Mouse (Mus musculus) frontal cortex, postnatal 14 days (tissue): Measurements from ENCODE around the gene Aurkb.
A peak's percentile ranks its signal among the peaks of the same experiment; 100 is the strongest.

Experiments
- DNase-seq, 2 experiments: peaks; one replicate each; pipeline ENCODE4 v3.0.0; 2022; ENCODE audit warnings: low spot score in 2 of 2

Gene Aurkb

GRCm38 (mm10) chr11:69098039-69098761, 52.8 kb downstream of the Aurkb start:
- DNase-seq, result peak in 1 of 2 experiments; percentile 8

GRCm38 (mm10) chr11:69098762-69099091, 53.3 kb downstream of the Aurkb start:
- peak; percentile 94 for DNase-seq

GRCm38 (mm10) chr11:69099177-69099914, 53.9 kb downstream of the Aurkb start:
- DNase-seq, result peak in 1 of 2 experiments; percentile 64

GRCm38 (mm10) chr11:69099915-69100345, 54.5 kb downstream of the Aurkb start:
- DNase-seq, result peak; percentile 85 to 89

DNA sequence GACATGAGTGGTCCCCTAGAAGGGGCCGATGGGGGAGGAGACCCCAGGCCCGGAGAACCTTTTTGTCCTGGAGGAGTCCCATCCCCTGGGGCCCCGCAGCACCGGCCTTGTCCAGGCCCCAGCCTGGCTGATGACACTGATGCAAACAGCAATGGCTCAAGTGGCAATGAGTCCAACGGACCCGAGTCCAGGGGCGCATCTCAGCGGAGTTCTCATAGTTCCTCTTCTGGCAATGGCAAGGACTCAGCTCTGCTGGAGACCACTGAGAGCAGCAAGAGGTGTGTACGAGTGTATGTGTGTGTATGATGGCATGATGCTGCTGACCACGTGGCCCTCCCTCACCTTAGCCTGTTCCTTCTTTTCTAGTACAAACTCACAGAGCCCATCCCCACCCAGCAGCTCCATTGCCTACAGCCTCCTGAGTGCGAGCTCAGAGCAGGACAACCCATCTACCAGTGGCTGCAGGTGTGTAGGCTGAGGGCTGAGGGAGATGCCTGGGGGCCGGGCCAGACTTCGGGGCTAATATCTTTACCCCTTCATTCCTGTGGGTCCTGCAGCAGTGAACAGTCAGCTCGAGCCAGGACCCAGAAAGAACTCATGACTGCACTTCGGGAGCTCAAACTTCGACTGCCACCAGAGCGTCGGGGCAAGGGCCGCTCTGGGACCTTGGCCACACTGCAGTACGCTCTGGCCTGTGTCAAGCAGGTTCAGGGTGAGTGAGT, 55.4 kb downstream of the Aurkb start:
- DNase-seq, result peak in 1 of 2 experiments; percentile 21
